Mouse (Mus musculus) thymus, postnatal 25 days (tissue): Measurements from ENCODE around the gene Chuk.

ENCODE experiments used
- DNase-seq: peaks from one replicate; pipeline ENCODE4 v3.0.0; 2022

Gene Chuk

GRCm38 (mm10) chr19:44032046-44032744 is 75.1 kb downstream of the Chuk start:
- no peak for DNase-seq

- DNase-seq = no peak
These were observed 77.3 kb downstream of the Chuk start for GRCm38 (mm10) chr19:44030024-44030423.

GRCm38 (mm10) chr19:44028972-44029371 is 78.3 kb downstream of the Chuk start, which contains the start of gene Cyp2c23:
Gene Cyp2c23, minus strand, starts transcription at chr19:44029208.
- no peak for DNase-seq

- DNase-seq = no peak
These were observed 80.2 kb downstream of the Chuk start for GRCm38 (mm10) chr19:44026956-44027530.

GRCm38 (mm10) chr19:44024921-44025585 is 82.2 kb downstream of the Chuk start:
- DNase-seq = no peak
